Mouse (Mus musculus) cerebellum, postnatal 10 days (tissue): ENCODE data around the gene Tshz3.

Experiments
- DNase-seq, 2 experiments: peaks; one replicate each; pipeline ENCODE4 v3.0.0; 2021; ENCODE audit warnings: mixed read lengths in 2 of 2

The Tshz3 gene

GRCm38 (mm10) chr7:36786713-36787421 lies 88.9 kb downstream of the Tshz3 start:
- DNase-seq: no peak

- DNase-seq: no peak
Observed at GRCm38 (mm10) chr7:36796392-36797187, 98.7 kb downstream of the Tshz3 start.
